Mouse (Mus musculus): ENCODE data around the gene Mob3b.

Mob3b gene

DNA sequence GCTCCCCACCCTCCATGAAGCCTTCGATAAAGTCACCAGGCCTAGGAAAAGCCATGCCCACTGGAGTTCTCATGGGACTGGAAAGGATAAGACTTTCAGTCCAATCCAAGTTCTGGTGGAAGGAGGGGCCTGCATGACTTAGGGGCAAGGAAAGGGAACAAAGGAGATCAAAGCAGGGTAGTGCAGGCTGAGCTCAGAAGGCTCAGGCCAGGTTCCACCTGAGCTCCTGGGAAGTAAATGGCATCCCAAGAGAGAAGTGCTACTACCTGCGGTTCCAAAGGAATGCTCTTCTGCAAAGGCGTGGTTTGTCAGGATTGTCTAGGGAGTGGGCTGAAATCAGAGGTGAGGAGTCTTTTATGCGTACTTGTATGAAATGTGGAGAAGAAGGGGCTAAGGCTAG is 44.8 kb downstream of the Mob3b start:
- DNase-seq: no peak

- DNase-seq: no peak
Observed at GRCm38 (mm10) chr4:35105115-35105773, 52.0 kb downstream of the Mob3b start.

DNA sequence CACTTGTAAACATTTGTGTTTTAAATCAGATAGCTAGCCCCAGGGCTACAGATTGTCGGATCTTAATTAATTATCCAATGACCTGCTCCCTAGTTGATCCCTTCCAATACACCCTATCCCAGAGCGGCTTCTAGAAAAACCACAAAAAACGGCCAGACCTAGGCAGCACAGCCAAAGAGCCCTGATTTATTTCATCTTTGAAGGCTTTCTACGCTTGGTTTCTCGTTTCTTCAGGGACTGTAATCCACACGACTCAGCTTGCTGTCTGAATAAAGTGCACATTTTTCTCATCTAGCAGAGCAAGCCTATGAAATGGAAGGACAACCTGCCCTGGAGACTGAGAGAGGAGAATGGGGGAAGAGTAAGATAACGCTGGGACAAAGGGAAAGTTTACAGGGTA is 56.1 kb downstream of the Mob3b start:
- no peak for DNase-seq

DNA sequence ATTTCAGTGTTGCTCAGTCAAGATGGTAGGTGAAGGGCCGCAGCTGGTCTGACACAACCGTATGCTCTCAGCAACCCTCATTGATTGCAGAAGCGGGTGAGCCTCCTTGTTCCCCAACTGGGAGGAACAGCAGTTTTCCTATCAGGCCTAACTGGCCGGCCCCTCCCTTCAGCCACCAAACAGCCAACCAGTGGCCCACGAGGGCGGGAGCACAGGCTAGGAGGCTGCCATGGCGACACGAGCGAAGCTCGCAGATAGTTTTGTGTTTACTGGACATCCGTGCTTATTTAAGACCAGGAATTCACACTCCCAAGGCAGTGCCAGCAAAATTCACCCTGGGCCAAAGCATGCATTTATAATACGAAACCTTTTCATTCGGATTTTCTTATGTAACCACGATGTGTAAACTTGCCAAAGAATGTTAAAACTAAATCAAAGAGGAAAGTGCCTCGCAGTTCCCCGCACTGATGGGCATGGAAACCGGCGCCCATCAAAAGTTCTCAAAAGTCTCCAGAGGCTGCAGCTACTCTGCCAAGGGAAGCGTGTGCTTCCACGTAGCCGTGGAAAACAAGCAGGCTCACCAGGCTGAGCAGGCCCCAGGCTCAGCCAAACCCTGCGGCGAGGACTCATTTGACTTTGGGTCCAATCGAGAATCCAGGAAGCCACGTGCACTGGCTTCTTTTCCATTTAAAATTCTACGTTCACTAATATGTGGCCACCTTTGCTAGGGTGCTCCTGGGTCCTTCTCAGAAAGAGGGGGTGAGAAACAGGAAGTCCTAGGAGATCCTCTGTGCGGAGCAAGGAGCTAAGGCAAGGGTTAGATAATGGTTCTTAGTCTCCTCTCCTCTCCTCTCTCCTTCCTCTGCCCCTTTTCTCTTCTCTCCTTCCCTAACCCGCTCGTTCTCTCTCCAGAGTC is 57.2 kb downstream of the Mob3b start:
- peak; percentile 93 for DNase-seq

DNA sequence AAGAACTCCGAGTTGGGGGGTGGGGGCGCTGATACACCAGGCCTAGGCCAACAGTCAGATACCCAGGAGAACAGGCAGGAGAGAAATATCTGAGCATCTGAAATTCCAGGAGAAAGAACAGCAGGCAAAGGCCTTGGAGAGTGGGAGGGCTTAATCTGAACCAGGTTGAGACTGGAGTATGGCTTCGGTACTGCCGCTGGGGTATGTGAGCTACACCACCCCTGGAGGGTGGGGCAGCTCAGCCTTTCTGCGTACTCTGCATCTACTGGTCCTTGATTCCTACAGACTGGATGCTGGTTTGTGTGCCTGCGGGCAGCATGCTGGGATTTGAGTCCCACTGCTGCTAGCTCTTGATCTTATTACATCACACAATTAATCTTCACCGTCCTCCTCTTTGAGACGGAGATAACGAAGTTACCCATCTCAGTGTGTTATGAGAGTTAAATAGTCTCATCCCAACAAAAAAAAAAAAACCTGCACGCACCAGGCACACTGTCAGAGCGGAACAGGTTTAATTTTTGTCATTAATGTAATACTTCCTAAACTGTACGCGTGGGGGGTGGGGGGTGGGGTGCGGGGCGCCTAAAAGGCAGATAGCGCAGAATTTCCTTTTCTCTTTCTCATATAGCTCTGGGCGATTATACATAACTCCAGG is 57.9 kb downstream of the Mob3b start:
- no peak for DNase-seq

GRCm38 (mm10) chr4:35098552-35098951 is 58.7 kb downstream of the Mob3b start:
- no peak for DNase-seq

DNA sequence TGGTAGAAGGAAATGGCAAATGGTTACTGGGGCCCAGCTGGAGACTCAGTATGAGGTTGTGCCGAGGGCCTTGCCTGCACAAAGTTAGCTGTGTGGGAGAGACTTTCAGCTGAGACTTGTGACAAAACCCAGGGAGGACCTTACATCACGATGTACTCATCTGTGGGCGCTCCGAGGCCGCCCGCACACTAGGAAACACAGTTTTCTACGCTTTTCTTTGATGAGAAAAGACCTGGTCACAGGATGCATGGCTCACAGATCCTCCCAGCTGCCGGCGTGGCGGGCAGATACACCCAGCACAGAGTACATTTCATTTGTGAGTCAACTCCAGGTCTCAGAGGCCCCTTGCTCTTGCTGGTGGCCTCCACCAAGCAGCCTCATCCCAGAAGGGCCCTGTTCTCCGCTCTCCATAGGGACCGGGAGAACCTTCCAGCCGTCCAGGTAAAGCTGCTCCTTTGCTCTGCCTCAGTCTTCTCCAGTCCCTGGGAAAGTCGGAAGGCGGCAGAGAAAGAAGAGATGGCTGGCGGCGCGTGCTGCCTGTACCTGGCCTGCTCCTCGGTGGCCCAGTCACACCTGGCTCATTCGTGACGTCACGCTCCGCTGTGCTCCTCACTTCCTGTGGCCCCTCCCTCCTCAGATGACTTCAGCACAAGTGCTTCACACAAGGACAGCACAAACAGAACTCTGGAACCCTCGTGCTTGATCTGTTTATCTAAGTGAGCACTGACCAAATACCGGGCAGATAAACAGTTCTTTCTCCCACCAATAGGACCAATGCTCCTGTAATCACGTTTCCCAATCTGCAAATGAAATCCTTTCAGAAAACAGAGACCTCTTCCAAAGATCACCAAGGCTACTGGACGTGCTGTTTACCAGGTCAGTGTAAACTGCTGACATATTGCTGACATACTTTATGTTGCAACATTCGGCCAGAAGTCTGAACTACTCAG is 60.8 kb downstream of the Mob3b start:
- DNase-seq: peak; percentile 81

DNA sequence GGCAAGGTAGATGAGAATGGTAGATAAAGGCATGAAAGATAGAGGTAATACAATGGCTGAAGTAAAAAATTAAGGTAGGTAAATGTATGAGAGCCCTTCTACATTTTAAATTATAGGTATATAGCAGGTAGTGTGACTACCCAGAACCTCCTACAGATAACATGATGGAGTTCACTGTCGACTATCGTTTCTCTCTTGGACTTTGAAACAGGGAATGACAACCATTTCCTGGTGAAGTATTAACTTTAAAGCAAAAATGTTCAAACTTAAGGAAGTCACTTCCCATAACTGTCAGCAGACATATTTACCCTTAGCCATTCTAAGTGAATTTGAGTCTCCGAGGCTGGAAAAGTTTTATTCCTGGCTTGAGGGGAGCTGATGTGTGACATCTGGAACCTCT is 64.8 kb downstream of the Mob3b start:
- DNase-seq: no peak

GRCm38 (mm10) chr4:35091157-35091784 is 66.0 kb downstream of the Mob3b start:
- no peak for DNase-seq

GRCm38 (mm10) chr4:35089321-35090316 is 67.7 kb downstream of the Mob3b start:
- DNase-seq: peak; percentile 76

GRCm38 (mm10) chr4:35086067-35086700 is 71.1 kb downstream of the Mob3b start:
- DNase-seq: no peak

DNA sequence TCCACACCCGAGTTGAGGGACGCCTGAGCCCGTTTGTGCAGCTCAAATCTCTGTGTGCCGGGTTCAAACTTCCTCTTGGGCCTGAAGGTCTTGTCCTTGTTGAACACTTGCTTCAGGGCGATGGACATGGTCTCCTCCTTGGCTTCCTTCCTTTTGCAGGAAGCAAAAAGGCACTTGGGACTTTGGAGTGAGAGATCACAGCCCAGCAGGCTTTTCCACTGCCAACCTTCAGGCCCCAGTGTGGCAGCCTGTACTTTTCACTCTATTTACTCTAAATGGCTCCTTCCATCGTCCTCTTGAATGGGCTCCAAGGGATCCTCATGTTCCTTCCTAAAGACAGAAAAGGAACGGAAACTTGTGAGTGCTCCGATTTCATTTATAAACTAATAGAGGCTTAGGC is 73.2 kb downstream of the Mob3b start:
- DNase-seq: no peak

DNA sequence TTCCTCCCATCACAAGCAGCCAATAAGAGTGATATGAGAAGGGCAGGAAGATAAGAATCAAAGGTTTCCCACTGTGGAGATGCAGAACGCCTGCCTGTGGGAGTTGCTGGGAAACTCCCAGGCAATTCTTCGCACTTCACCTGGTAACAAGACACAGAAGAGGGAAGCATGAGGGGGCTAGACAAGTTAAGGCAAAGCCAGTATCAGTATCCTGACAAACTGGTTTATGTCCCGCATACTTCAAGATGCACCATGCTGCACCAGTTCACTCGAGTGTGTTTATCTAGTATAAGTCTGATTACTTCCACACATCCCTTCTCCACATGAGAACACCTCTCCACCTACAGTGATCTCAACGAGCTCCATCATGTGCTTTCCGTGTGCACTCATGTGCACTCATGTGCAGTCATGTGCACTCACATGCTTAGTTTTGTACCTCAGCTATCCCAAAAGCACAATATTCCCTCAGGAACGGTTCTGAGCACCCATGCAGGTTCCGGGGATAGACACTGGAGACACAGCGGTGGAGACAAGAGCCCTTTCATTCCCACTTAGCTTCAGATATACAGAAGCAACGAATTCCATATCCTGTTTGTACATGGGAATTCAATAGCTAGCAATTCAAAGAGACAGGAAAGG is 74.7 kb downstream of the Mob3b start:
- DNase-seq: no peak

GRCm38 (mm10) chr4:35080285-35080684 is 77.0 kb downstream of the Mob3b start:
- DNase-seq: no peak

GRCm38 (mm10) chr4:35068739-35069138 is 88.5 kb downstream of the Mob3b start:
- DNase-seq: peak; percentile 41

- no peak for DNase-seq
Observed at GRCm38 (mm10) chr4:35066163-35066562, 91.1 kb downstream of the Mob3b start.

GRCm38 (mm10) chr4:35065075-35065838 is 92.0 kb downstream of the Mob3b start:
- peak; percentile 37 for DNase-seq

GRCm38 (mm10) chr4:35063146-35063719 is 94.1 kb downstream of the Mob3b start:
- DNase-seq: no peak
